Mouse (Mus musculus): ENCODE measurements at regions not wholly inside any gene's neighbourhood (a gene's known extent, or its start where the extent isn't known, plus 50 kb on each side); places are given as distances from the start of the nearest gene placed in this dataset.
A peak's percentile ranks its signal among the peaks of the same experiment; 100 is the strongest.

- no peaks in the 10 kb centered on the region for H3K4me1 ChIP-seq (ENCODE audit: control insufficient read depth, insufficient read depth, low read length)
- DNase-seq (ENCODE audit: low spot score, missing footprints) (no peak), ATAC-seq (ENCODE audit: low FRiP score) (no peak)
- H3K4me2 ChIP-seq: no peak overlapping the region
- H3K9ac ChIP-seq (ENCODE audit: low read length): no peak overlapping the region
- no peaks in the 10 kb centered on the region for H3K27me3 ChIP-seq (ENCODE audit: control insufficient read depth, insufficient read depth, low read length)
- H3K36me3 ChIP-seq (ENCODE audit: control insufficient read depth, insufficient read depth, low read length): no peaks in the 10 kb centered on the region
- no peak overlapping the region for H3K4me3 ChIP-seq (ENCODE audit: low read depth, low read length)
- WGBS: 57% methylated on average over 4 of the region's 4 CpGs
- no peaks in the 10 kb centered on the region for H3K9me3 ChIP-seq (ENCODE audit: control insufficient read depth, low read length)
- no peak overlapping the region for H3K27ac ChIP-seq (ENCODE audit: low read depth, low read length)
These were observed 90.4 kb upstream of the N6amt1 start for GRCm38 (mm10) chr16:87263571-87263970.

GRCm38 (mm10) chr16:87263041-87263440 lies 90.9 kb upstream of the N6amt1 start:
- H3K4me3 ChIP-seq (ENCODE audit: low read depth, low read length): no peak overlapping the region
- H3K36me3 ChIP-seq (ENCODE audit: control insufficient read depth, insufficient read depth, low read length): no peaks in the 10 kb centered on the region
- no peaks in the 10 kb centered on the region for H3K4me1 ChIP-seq (ENCODE audit: control insufficient read depth, insufficient read depth, low read length)
- no peak overlapping the region for H3K9ac ChIP-seq (ENCODE audit: low read length)
- ATAC-seq (ENCODE audit: low FRiP score) (no peak), DNase-seq (ENCODE audit: low spot score, missing footprints) (no peak)
- H3K9me3 ChIP-seq (ENCODE audit: control insufficient read depth, low read length): no peaks in the 10 kb centered on the region
- WGBS: 87% methylated on average over 8 of the region's 8 CpGs
- no peak overlapping the region for H3K4me2 ChIP-seq
- no peak overlapping the region for H3K27ac ChIP-seq (ENCODE audit: low read depth, low read length)
- no peaks in the 10 kb centered on the region for H3K27me3 ChIP-seq (ENCODE audit: control insufficient read depth, insufficient read depth, low read length)

GRCm38 (mm10) chr16:87262497-87262896 lies 91.5 kb upstream of the N6amt1 start:
- ATAC-seq (ENCODE audit: low FRiP score): no peak
- Histone ChIP-seq H3K9me3 (ENCODE audit: control insufficient read depth, low read length) (no peaks in the 10 kb centered on the region), H3K36me3 (ENCODE audit: control insufficient read depth, insufficient read depth, low read length) (no peaks in the 10 kb centered on the region), H3K4me2 (no peak overlapping the region), H3K27ac (ENCODE audit: low read depth, low read length) (no peak overlapping the region), H3K27me3 (ENCODE audit: control insufficient read depth, insufficient read depth, low read length) (no peaks in the 10 kb centered on the region), H3K4me3 (ENCODE audit: low read depth, low read length) (no peak overlapping the region), H3K4me1 (ENCODE audit: control insufficient read depth, insufficient read depth, low read length) (no peaks in the 10 kb centered on the region), H3K9ac (ENCODE audit: low read length) (no peak overlapping the region)
- no peak for DNase-seq (ENCODE audit: low spot score, missing footprints)
- WGBS: 84% methylated on average over 3 of the region's 3 CpGs

GRCm38 (mm10) chr16:87261527-87261926 lies 92.5 kb upstream of the N6amt1 start:
- Histone ChIP-seq H3K4me2 (no peak overlapping the region), H3K27ac (ENCODE audit: low read depth, low read length) (no peak overlapping the region), H3K27me3 (ENCODE audit: control insufficient read depth, insufficient read depth, low read length) (no peaks in the 10 kb centered on the region), H3K4me3 (ENCODE audit: low read depth, low read length) (no peak overlapping the region), H3K4me1 (ENCODE audit: control insufficient read depth, insufficient read depth, low read length) (no peaks in the 10 kb centered on the region), H3K9ac (ENCODE audit: low read length) (no peak overlapping the region), H3K9me3 (ENCODE audit: control insufficient read depth, low read length) (no peaks in the 10 kb centered on the region), H3K36me3 (ENCODE audit: control insufficient read depth, insufficient read depth, low read length) (no peaks in the 10 kb centered on the region)
- DNase-seq (ENCODE audit: low spot score, missing footprints) (no peak), ATAC-seq (ENCODE audit: low FRiP score) (no peak)
- WGBS: 75% methylated on average over 7 of the region's 7 CpGs

- Histone ChIP-seq H3K9ac (ENCODE audit: low read length) (no peak overlapping the region), H3K27me3 (ENCODE audit: control insufficient read depth, insufficient read depth, low read length) (no peaks in the 10 kb centered on the region), H3K9me3 (ENCODE audit: control insufficient read depth, low read length) (no peaks in the 10 kb centered on the region), H3K27ac (ENCODE audit: low read depth, low read length) (no peak overlapping the region), H3K4me2 (no peak overlapping the region), H3K4me1 (ENCODE audit: control insufficient read depth, insufficient read depth, low read length) (no peaks in the 10 kb centered on the region), H3K4me3 (ENCODE audit: low read depth, low read length) (no peak overlapping the region), H3K36me3 (ENCODE audit: control insufficient read depth, insufficient read depth, low read length) (no peaks in the 10 kb centered on the region)
- ATAC-seq (ENCODE audit: low FRiP score): no peak
- no peak for DNase-seq (ENCODE audit: low spot score, missing footprints)
- WGBS: 95% methylated on average over 1 of the region's 1 CpGs
These were observed 99.2 kb upstream of the N6amt1 start for GRCm38 (mm10) chr16:87254736-87255135.

- Histone ChIP-seq H3K27ac (ENCODE audit: low read depth, low read length) (no peak overlapping the region), H3K4me2 (no peak overlapping the region), H3K36me3 (ENCODE audit: control insufficient read depth, insufficient read depth, low read length) (no peaks in the 10 kb centered on the region), H3K9ac (ENCODE audit: low read length) (no peak overlapping the region), H3K27me3 (ENCODE audit: control insufficient read depth, insufficient read depth, low read length) (no peaks in the 10 kb centered on the region), H3K4me3 (ENCODE audit: low read depth, low read length) (no peak overlapping the region), H3K9me3 (ENCODE audit: control insufficient read depth, low read length) (no peaks in the 10 kb centered on the region), H3K4me1 (ENCODE audit: control insufficient read depth, insufficient read depth, low read length) (no peaks in the 10 kb centered on the region)
- DNase-seq (ENCODE audit: low spot score, missing footprints) (no peak), ATAC-seq (ENCODE audit: low FRiP score) (no peak)
- 86% methylated on average over 10 of the region's 10 CpGs for WGBS
These were observed 103.5 kb upstream of the N6amt1 start for GRCm38 (mm10) chr16:87250531-87250930.

GRCm38 (mm10) chr16:87249903-87250302 lies 104.1 kb upstream of the N6amt1 start:
- Histone ChIP-seq H3K4me3 (ENCODE audit: low read depth, low read length) (no peak overlapping the region), H3K9me3 (ENCODE audit: control insufficient read depth, low read length) (no peaks in the 10 kb centered on the region), H3K9ac (ENCODE audit: low read length) (no peak overlapping the region), H3K27ac (ENCODE audit: low read depth, low read length) (no peak overlapping the region), H3K27me3 (ENCODE audit: control insufficient read depth, insufficient read depth, low read length) (no peaks in the 10 kb centered on the region), H3K4me1 (ENCODE audit: control insufficient read depth, insufficient read depth, low read length) (no peaks in the 10 kb centered on the region), H3K4me2 (no peak overlapping the region), H3K36me3 (ENCODE audit: control insufficient read depth, insufficient read depth, low read length) (no peaks in the 10 kb centered on the region)
- ATAC-seq (ENCODE audit: low FRiP score): no peak
- DNase-seq (ENCODE audit: low spot score, missing footprints): peak; percentile 90
- 29% methylated on average over 7 of the region's 7 CpGs for WGBS

GRCm38 (mm10) chr16:87248501-87249030 lies 105.4 kb upstream of the N6amt1 start:
- 50% methylated on average over 6 of the region's 6 CpGs for WGBS
- H3K9ac ChIP-seq (ENCODE audit: low read length): no peak overlapping the region
- no peaks in the 10 kb centered on the region for H3K27me3 ChIP-seq (ENCODE audit: control insufficient read depth, insufficient read depth, low read length)
- DNase-seq (ENCODE audit: low spot score, missing footprints): peak; percentile 92
- H3K4me3 ChIP-seq (ENCODE audit: low read depth, low read length): no peak overlapping the region
- peak; percentile 36; the same call in 1 of the 2 replicates for ATAC-seq (ENCODE audit: low FRiP score)
- H3K27ac ChIP-seq (ENCODE audit: low read depth, low read length): no peak overlapping the region
- no peaks in the 10 kb centered on the region for H3K4me1 ChIP-seq (ENCODE audit: control insufficient read depth, insufficient read depth, low read length)
- H3K4me2 ChIP-seq: no peak overlapping the region
- H3K36me3 ChIP-seq (ENCODE audit: control insufficient read depth, insufficient read depth, low read length): no peaks in the 10 kb centered on the region
- H3K9me3 ChIP-seq (ENCODE audit: control insufficient read depth, low read length): no peaks in the 10 kb centered on the region

GRCm38 (mm10) chr16:87245933-87246791 lies 107.8 kb upstream of the N6amt1 start:
- ATAC-seq (ENCODE audit: low FRiP score): peak; percentile 70
- Histone ChIP-seq H3K9me3 (ENCODE audit: control insufficient read depth, low read length) (no peaks in the 10 kb centered on the region), H3K4me2 (no peak overlapping the region)

More at GRCm38 (mm10) chr16:87245933-87246791, 107.8 kb upstream of the N6amt1 start:
- peak; percentile 87 for DNase-seq (ENCODE audit: low spot score, missing footprints)
- Histone ChIP-seq H3K9ac (ENCODE audit: low read length) (no peak overlapping the region), H3K27ac (ENCODE audit: low read depth, low read length) (no peak overlapping the region), H3K4me1 (ENCODE audit: control insufficient read depth, insufficient read depth, low read length) (no peaks in the 10 kb centered on the region), H3K36me3 (ENCODE audit: control insufficient read depth, insufficient read depth, low read length) (no peaks in the 10 kb centered on the region), H3K27me3 (ENCODE audit: control insufficient read depth, insufficient read depth, low read length) (no peaks in the 10 kb centered on the region), H3K4me3 (ENCODE audit: low read depth, low read length) (no peak overlapping the region)
- 65% methylated on average over 26 of the region's 26 CpGs for WGBS

Measured in midbrain, embryonic 11.5 days (tissue).